Mouse (Mus musculus): Measurements from ENCODE around the gene Dnmt3c.

DNA sequence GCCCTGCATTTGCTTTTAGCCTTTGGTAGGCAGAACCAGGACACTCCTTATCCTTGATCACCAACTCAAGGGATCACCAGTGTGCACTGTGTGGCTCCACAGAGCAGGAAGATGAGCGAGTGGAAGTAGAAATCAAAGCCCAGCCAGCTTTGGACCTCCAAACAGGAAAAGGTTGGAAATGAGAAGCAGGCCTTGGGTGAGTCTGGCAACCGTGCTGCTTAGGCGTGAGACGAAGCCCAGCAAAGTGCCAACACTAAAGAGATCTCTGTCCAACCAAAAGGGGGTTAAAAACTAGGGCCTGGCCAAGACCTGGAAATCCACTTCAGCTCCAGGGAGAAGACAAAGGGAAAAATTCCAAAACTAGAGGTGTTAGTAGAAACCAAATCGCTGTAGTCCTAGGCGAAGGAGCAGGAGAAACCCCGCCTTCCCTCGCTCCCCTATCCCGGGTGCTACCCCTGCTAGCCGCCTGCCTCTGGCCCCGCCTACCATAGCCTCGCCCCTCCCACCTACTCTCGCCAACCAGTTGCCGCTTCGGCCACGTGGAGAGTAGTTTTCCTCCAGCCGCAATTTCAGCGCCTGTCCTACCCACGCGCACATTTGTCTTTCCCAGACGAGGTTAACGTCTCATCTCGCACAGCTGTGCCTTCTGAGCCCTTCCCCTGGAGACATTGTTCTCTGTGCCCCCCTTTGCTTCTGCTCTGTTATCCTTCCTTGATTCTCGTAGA, 82.3 kb downstream of the Dnmt3c start:
- TF ChIP-seq CTCF (conservative IDR thresholded peaks at IDR 0.05; ENCODE audit: insufficient read depth, insufficient read length, low read depth, low read length), result no peak
- no peak for TF ChIP-seq POLR2A (IDR thresholded peaks at IDR 0.05; ENCODE audit: low read depth, low read length)
